Mouse (Mus musculus) heart, adult 11 months (tissue): Measurements from ENCODE around the gene Olfr1341.

Experiments
- DNase-seq: peaks from one replicate; pipeline ENCODE4 v3.0.0; 2022

Gene Olfr1341

GRCm38 (mm10) chr4:118703223-118703622, at the start of gene Olfr1341:
Gene Olfr1341, plus strand, starts transcription at chr4:118703523.
- no peak for DNase-seq

- no peak for DNase-seq
Measured at GRCm38 (mm10) chr4:118658652-118659051, 44.7 kb upstream of the Olfr1341 start, which contains the start of gene Olfr62. Gene Olfr62, plus strand, starts transcription at chr4:118658952.

GRCm38 (mm10) chr4:118687086-118687485, 16.2 kb upstream of the Olfr1341 start:
- no peak for DNase-seq

GRCm38 (mm10) chr4:118692412-118692973, 10.8 kb upstream of the Olfr1341 start, which contains the start of gene Olfr1342:
Gene Olfr1342, minus strand, starts transcription at chr4:118692756.
- peak; percentile 59 for DNase-seq

GRCm38 (mm10) chr4:118693812-118694211, 9.5 kb upstream of the Olfr1341 start:
- DNase-seq = peak; percentile 24

GRCm38 (mm10) chr4:118708086-118708485, 4.8 kb downstream of the Olfr1341 start:
- DNase-seq = peak; percentile 63

- peak; percentile 28 for DNase-seq
Measured at GRCm38 (mm10) chr4:118711656-118712055, 8.3 kb downstream of the Olfr1341 start.

GRCm38 (mm10) chr4:118719838-118720237, 16.5 kb downstream of the Olfr1341 start, which contains the start of gene Olfr1340:
Gene Olfr1340, plus strand, starts transcription at chr4:118720138.
- DNase-seq = no peak

GRCm38 (mm10) chr4:118721742-118722483, 18.6 kb downstream of the Olfr1341 start:
- no peak for DNase-seq

GRCm38 (mm10) chr4:118731875-118732274, 28.6 kb downstream of the Olfr1341 start, which contains the start of gene Olfr1339:
Gene Olfr1339, plus strand, starts transcription at chr4:118732175.
- no peak for DNase-seq

- no peak for DNase-seq
Measured at GRCm38 (mm10) chr4:118739574-118739973, 36.3 kb downstream of the Olfr1341 start.

- DNase-seq = no peak
Measured at GRCm38 (mm10) chr4:118740988-118741698, 37.8 kb downstream of the Olfr1341 start.

GRCm38 (mm10) chr4:118741881-118742280, 38.6 kb downstream of the Olfr1341 start:
- no peak for DNase-seq

GRCm38 (mm10) chr4:118758637-118759036, 55.3 kb downstream of the Olfr1341 start, which contains the start of gene Olfr1338:
Gene Olfr1338, minus strand, starts transcription at chr4:118758737.
- no peak for DNase-seq
